Mouse (Mus musculus) heart, postnatal 10 days (tissue): ENCODE measurements around the gene Ier2. TPM values are rescaled to one million over a fixed set of nuclear protein-coding genes. Genes with fewer than 3 reads are reported as not detected.
A peak's percentile ranks its signal among the peaks of the same experiment; 100 is the strongest.

Source experiments
- DNase-seq, 2 experiments: peaks; one replicate each; pipeline ENCODE4 v3.0.0; 2021
- intact Hi-C: fragments of 180-260 bp; cut with DNase I; formaldehyde crosslinking; loops from one replicate; pipeline ENCODE4 v1.15.1; 2025
- total RNA-seq, 2 experiments: library from RNA; stranded (reverse); gene quantifications; 2 replicates each; pipeline ENCODE4 v1.2.3; 2021

Ier2 gene
- total RNA-seq, result 10 to 100 TPM; 30.8 to 31.4 TPM

DNA sequence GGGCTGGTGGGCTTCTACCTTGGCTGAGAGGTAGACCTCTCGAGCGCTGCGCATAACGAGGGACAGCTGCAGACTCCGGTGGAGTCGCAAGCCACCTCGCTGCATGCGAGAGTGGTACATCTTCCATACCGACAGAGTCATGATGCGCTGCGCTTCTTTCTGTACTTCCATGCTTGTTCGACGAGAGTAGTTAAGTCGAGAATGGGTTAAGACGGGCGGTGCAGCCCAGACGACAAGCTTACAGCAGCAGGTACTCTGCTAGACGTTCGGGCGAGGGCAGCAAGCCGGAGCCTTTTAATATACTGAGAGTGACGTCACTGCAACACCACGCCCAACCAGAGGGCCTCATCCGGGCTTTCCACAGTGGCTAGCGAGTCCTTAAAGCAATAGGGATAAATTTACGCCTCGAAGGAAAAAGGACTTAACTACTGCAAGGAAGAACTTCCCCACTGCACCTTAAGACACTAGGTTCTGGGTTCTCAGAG lies at the start of gene Ier2:
Gene Ier2 (minus strand): TSS at position 272 of the 485 bp plus-strand sequence.
- peak; percentile 98 for DNase-seq
- intact Hi-C loops, result loop anchor here (1.0 to 5.0 kb wide), 3 partner anchors 23 to 460 kb away; partner anchors contain the start of gene Junb

DNA sequence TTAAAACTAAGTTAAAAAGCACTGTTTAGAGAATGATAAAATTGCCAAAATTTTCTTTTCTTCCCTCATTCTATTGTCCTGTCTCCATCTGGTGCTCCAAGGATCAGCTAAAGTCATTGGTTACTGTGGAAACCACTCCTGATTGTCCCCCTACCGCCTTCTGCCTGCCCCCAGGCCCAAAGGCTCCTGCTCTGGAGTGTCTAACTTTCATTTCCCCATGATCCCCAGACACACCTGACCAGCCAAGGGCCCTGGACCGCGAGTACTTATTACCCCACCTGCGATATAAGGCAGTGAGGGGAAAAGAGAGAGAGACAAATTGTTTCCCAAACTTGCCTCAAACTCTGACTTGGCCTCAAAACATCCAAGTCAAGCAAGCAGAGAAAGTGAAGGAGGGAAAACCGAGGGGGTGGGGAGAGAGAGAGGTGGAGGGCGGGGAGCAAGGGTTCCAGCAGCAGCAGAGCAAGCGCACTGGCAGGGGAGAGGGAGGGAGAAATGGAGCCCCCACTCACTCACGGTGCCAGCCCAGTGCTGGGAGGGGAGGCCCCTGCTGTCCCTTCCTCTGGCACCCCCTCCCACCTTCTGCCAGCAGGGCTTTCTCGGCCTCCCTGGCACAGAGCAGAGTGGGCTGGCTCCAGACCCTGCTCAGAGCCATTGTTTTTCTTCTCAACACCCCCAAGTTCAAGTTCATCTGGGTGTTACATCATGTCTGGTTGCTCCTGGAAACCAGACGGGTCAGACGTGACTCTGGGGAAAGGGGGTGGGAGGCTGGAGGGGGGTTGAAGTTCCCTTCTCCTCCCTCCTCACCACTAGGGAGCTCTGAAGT lies 49.5 kb upstream of the Ier2 start:
- intact Hi-C loops, result no loop called here
- DNase-seq, result peak; percentile 77 to 80

DNA sequence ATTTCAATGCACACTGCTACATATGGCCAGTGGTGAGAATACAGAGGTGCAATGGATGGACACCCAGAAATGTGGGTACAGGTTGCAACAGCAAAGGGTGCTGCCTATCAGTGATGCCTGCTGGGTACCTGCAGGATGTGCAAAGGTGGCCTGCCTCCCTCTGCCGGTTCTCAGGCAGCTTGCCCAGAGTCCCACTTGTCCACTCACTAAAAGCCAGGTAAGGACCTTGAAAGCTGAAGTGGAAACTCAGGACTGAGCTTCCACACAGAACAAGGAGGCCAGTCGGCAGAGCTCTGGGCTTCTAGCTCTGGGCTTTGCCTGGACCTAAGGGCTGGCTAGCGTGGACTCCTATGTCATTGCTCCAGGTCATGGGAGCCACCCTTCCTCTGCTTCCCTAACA lies 48.7 kb upstream of the Ier2 start:
- DNase-seq, result peak in 1 of 2 experiments; percentile 11
- intact Hi-C loops, result no loop called here

DNA sequence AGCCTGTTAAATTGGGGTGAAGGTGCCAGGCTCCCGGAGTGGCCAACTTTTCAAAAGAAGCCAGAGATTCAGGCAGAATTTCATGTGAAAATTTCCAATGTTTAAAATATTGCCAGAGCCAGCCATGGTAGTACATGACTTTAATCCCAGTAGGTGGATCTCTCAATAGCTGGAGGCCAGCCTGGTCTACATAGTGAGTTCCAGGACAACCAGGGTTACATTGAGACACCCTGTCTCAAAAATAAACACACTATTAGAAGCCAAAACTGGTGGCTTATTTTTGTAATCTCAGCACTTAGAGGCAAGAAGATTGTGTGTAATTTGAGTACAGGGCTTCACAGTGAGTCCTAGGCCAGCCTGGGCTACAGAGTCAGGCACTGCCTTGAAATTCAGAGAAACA lies 47.3 kb upstream of the Ier2 start:
- DNase-seq, result no peak
- intact Hi-C loops, result loop anchor here (1.0 kb wide), 3 partner anchors 27 to 105 kb away; no protein-coding TSS in a partner anchor

DNA sequence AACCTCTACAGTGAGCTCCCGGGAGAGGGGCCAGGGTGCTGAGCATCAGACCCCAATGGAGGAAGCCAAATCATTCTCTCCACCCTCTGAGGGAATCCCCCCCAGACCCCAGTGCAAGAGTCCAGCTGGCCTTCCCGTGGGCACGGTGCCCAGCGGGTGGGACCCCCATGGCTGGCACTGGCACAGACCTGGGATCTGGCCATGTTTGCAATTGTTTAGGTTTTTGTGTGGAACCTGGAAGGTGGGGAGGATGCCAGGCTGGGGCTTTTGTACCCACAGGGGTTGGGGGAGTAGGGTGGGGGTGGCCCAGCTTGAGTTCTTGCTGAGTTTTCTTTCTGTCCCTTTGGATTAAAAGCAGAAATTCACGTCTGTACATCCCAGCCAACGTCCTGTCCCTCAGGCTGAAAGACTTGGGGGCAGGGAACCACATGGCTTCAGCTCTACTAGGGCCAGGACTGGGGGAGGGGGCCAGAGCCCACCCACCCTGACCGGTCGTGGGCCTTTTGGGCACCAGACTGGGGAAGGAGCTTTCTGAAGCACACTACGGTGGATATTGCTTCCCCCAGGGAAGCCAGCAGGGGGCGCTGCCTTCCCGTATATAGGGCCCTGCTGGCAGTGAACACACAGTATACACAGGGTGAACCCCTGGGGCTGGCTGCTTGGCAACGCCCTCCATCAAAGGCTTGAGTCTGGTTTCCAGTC lies 46.3 kb upstream of the Ier2 start:
- DNase-seq, result peak; percentile 90 to 91
- intact Hi-C loops, result loop anchor here (1.0 kb wide), 3 partner anchors 28 to 106 kb away; no protein-coding TSS in a partner anchor

DNA sequence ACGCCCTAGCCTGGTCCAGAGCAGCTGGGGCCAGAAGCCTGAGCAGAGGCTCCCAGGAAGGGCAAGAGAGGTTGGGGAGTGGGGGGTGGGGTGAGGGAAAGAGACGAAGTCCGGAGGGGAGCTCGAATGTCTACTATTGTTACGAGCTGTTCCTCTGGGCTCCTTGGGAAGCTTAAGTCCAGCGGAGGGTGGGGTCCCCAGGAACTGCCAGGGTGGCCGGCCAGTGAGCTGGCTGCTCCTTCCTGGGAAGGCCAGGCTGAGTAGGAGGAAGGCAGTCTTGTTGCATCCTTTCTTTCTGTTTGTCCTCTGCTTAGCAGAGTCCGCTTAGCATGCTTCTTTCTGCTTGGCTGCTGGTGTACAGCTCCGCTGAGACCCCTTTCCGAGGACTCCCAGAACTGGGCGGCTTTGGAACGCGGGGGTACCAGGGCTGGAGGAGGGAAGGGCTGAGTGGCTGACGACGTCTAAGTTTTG lies 45.5 kb upstream of the Ier2 start:
- DNase-seq, result peak; percentile 51 to 53
- intact Hi-C loops, result no loop called here

DNA sequence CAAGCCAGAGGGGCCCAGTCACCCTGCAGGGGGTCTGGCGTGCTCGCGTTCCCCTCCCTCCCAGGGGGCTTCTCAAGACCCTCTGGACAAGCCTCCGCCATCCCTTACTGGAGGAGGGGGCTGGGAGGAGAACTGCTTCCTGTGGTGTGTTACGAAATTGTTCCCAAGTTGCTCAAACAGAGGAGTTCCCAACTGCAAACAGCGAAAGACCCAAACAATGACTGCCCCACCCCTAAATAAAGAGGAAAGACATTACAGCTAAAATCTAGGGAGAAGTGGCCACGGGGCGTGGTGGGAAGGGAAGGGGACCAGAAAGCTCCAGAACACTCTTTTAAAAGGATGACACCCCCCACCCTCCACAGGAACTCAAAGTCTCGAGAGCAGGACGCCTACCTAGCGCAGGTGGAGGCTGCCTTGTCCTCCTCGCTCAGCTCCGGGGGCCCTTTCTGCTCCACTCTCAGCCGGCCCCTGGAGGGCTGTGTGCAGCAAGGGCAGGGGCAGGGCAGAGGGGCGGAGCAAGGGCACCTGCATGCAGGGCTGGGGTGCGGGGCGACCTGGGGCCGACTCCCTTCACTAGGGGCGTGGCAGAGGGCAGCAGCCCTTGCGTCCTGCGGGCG lies 44.7 kb upstream of the Ier2 start:
- intact Hi-C loops, result no loop called here
- DNase-seq, result peak; percentile 50 to 51

DNA sequence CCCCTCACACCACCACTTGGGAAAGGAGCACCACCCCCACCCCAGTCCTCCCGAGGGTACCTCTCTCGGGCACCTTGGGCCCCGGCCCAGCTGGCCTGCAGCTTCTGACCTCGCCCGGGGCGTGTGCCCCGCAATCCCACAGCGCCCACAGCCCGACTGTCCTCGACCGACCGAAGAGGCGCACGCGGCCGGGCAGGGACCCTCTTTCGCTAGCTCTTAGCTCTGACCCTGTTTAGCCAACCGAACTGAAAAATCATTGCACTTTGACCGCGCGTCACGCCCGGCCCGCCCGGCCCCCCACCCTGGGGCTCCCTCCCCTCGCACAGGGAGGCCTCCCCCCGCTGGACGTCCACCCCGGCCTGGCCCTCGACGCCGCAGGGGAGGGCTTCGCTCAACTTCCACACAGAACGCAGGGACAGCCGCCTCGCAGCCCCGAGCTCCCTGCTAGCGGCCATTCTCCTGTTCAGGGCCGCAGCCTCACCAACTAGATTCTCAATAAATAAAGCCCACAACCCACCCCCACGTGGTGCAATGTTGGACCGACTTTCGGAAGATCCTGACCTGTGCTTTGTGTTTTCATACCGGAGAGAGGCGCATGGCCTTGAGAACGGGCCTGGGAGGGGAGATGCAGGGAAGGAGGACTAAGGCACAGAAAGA lies 44.1 kb upstream of the Ier2 start:
- peak; percentile 50 to 55 for DNase-seq
- intact Hi-C loops, result no loop called here

DNA sequence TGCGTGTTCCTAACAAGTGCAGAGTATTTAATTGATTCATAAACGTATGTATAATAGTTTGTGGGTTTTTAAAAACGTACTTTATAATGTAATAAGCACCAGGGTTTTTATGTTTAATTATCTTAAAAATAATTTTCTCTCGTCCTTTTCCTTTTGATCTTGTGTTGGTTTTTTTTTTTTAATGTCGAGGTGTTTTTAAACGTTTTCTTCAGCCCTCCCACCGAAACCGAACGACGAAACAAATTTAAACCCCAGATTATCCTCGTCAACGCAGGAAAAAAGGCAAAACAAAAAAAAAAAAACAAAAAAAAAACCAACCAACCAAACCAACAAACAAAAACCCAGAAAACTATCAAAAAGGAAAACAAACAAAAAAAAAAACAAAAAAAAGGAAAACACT lies 43.3 kb upstream of the Ier2 start:
- DNase-seq, result no peak
- intact Hi-C loops, result no loop called here

DNA sequence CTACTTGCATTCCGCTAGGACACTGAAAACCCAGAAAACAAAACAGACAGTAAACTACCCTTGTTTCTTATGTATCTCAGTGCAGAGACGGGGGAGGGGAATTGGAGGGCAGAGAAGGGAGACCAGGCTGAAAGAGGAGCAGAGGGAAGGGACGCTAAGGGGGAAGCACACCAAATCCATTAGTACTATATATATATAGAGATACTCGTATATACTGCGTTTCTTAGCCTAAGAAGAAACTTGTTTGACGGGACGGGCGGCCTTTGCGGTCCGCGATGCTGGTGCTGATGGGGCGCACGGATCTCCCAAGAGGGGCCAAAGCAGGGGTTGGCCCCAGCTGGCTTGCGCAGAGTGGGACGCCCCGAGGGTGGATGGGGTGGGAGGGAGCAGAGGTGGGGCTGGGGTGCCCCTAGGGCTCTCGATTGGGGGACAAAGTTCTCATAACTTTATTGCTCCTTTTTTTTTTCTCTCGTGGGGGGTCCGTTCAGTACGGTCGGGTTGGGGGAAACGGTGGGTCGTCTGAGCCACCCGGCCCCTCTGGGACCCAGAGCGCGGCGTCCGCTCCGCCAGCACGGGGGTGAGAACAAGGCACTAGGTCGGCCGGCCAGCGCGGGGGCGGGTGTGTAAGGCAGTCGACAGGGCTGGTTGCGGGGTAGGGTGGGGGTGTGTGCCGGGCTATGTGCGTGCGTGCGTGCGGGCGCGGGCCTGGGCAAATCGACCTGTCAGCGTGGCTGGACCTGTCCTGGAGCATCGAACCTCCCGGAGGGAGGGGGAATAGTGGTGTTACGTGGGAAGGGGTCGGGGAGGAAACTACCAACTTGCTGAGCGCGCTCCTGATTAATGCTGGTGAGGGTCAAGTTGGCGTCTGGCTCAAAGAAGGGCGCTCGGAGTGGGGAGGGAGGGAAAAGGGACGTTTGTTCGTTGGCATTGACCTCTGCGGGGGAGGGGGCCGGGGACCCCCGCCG lies 42.5 kb upstream of the Ier2 start:
- intact Hi-C loops, result no loop called here
- DNase-seq, result peak in 1 of 2 experiments; percentile 58

DNA sequence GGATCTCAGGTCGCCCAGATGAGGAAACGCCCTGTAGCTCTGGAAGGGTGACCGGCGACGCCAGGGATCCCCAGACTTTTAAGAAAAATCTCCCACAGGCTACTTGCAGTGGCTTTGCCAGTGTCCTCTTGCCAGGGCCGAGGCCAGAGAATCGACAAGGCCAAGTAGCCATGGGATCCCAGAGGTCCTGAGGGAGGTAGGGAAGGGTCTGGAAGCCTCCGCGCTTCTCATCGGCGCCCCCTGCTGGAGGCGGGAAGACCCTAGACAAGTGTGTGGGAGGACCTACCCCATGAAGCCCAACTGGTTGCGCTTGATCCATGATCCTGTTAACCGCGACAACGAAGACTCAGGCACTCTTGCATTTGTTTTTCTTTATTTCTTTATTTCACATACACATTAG lies 41.7 kb upstream of the Ier2 start:
- peak; percentile 87 to 91 for DNase-seq
- intact Hi-C loops, result no loop called here

DNA sequence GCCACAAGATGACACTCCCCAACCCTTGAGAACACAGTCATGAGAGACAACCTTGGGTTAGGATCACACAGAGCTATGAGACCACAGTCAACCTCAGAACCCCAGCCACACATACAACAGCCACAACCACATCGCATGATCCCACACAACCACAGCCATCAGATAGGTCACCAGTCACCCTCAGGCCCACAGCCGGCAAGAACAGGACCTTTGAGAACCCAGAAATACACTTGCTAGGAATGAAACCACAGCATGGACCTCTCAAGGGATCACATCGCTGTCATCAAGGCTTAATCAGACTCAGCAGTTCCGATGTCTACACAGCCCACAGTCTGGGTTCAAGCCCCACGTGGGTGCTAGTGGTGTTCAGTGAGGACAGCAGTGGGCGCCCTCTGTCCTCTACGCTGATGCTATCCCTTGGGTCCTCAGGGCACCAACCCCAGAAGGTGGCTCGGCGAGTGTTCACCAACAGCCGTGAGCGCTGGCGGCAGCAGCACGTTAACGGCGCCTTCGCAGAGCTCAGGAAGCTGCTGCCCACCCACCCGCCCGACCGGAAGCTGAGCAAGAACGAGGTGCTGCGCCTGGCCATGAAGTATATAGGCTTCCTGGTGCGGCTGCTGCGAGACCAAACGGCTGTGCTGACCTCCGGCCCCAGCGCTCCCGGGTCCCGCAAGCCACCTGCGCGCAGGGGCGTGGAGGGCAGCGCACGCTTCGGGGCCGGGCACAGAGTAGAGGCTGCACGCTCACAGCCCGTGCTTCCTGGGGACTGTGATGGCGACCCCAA lies 41.0 kb upstream of the Ier2 start:
- intact Hi-C loops, result loop anchor here (2.0 kb wide), 1 partner anchor 43 kb away; no protein-coding TSS in a partner anchor
- peak in 1 of 2 experiments; percentile 37 for DNase-seq

DNA sequence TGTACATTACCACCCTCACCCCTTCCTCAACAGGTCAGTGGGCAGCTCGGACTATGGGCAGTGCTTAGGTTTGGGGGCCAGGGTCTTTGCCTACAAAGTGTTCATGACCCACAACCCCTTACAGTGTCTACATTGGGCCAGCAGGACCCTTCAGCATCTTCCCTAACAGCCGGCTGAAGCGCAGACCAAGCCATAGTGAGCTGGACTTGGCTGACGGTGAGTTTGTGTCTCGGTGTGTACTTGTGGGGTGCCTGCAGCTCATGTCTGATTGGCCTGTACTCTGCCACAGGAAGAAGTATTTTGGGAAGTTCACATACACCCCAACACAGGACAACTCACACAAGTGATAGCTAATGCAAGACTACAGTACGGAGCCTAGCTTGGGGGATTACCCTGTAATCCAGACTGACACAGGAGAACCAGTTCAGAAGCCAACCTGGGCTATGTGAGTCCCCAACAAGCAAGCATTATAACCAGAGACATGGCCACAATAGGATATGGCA lies 40.4 kb upstream of the Ier2 start:
- DNase-seq, result no peak
- intact Hi-C loops, result loop anchor here (2.0 kb wide), 1 partner anchor 42 kb away; no protein-coding TSS in a partner anchor

DNA sequence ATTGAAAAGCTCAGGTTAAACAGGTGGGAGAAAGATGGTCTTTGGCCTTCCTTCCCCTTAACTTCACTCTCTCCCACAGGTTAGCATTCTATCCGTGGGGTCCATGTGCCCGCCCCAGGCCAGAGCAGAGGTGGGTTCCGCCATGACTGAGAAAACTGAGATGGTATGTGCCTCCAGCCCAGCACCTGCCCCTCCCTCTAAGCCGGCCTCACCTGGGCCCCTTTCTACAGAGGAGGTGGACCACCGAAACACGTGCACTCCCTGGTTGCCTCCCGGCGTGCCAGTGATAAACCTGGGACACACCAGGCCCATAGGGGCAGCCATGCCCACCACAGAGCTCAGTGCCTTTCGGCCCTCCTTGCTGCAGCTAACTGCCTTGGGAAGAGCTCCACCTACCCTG lies 39.9 kb upstream of the Ier2 start:
- intact Hi-C loops, result loop anchor here (2.0 kb wide), 1 partner anchor 42 kb away; no protein-coding TSS in a partner anchor
- DNase-seq, result peak in 1 of 2 experiments; percentile 19

DNA sequence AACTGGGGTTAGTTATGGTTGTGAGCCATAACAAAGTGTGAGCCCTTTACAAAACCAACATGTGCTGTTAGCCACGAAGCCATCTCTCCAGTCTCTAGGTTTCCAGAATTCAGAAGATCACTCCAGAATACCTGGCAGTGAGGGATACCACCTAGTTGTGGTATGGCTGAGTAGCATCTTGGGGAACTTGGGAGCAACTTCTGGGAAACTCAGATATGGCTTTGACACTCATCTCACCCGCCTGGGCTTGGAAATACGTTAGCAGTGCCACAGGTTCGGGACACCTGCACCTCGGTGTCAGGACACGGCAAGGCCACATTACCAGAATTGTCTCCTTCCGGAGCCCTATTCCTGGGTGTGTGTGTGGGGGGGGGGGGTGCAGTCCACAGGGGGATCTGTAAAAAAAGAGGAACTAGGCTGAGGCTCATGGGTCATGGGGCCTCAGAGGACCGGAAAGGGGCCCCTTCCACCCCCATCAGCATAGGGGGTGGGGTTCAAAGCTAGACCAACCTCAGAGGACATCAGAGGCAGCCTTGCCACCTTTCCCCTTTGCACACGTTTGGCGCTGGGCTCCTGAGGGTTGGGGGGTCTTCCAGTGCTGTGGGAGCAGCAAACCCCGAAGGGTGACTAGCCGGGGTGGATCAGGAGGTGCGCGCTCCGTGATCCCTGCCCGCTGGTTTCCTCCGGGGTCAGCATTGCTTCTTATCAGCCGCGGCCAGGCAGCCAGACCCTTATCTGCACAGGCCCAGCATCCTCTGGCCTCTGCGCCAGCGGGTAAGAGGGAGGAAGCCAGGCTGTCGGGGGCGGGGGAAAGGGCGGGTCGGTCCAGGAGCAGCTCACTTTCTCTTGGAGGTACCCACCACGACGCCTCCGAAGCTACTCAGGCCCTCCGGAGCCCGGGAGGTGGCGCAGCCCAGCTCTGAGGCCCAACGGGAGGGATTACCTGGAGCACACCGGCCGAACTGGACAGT lies 38.6 kb upstream of the Ier2 start, which contains the start of gene Lyl1:
Gene Lyl1 (plus strand): TSS at position 517 of the 971 bp plus-strand sequence.
- intact Hi-C loops, result no loop called here
- peak; percentile 76 to 78 for DNase-seq

DNA sequence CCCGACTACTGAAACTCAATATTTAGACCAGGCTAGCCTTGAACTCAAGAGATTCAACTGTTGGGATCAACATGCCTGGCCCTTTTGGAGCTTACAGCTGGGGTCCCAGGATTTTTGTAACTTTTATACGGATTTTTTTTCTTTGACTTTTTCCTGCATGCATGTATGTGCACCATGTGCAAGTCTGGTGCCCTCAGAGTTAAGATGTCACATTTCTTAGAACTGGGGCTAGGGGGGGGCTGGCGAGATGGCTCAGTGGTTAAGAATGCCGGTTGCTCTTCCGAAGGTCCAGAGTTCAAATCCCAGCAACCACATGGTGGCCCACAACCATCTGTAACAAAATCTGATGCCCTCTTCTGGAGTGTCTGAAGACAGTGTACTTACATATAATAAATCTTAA lies 37.9 kb upstream of the Ier2 start:
- intact Hi-C loops, result no loop called here
- DNase-seq, result no peak

DNA sequence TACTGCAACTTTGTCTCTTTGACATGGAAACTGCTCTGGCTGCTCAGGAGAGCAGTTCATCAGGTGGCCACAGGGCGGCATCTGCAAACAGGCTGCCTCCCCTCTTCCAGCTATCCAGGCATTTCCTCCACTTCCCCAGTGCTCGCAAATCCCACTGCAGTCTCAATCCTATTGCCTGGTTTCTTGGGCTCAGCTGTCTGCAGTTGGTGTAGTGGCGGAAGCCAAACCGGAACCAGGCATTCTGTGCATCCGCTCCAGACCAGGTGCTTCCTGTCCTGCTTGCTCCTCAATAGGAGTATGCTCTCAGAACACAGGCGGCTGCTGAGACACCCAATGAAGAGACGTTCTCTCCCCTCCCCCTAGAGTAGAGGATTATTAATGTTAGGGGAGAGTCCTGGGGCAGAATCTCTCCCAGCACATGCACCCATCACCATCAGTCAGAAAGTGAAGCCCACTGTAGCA lies 37.2 kb upstream of the Ier2 start:
- intact Hi-C loops, result loop anchor here (2.0 kb wide), 1 partner anchor 113 kb away; no protein-coding TSS in a partner anchor

More for the DNA sequence above, 37.2 kb upstream of the Ier2 start:
- DNase-seq, result peak; percentile 83 to 85
